Mouse (Mus musculus): ENCODE measurements around the gene Tcf15.

Tcf15 gene

DNA sequence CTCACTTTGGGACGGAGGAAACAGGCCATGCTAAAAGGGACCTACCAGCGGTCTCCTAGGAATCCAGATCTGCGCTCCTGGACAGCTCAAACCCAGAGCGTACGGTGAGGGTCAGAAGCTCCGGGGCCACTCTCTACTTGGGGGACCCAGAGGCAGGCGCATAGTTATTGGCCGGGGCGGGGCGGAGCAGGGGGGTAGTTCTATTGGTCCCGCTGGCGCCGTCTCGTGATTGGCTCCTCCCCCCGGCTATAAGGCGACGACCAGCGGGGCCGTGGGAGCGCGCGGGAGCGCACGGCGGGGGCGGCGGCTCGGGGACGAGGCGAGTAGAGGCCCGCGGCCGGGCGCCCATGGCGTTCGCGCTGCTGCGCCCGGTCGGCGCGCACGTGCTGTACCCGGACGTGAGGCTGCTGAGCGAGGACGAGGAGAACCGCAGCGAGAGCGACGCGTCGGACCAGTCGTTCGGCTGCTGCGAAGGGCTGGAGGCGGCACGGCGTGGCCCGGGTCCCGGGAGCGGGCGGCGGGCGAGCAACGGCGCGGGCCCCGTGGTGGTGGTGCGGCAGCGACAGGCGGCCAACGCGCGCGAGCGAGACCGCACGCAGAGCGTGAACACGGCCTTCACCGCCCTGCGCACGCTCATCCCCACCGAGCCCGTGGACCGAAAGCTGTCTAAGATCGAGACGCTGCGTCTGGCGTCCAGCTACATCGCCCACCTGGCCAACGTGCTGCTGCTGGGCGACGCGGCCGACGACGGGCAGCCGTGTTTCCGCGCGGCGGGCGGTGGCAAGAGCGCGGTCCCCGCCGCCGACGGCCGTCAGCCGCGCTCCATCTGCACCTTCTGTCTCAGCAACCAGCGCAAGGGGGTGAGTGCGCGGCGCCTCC, at the start of gene Tcf15:
TSS of gene Tcf15 (plus strand) at position 283 of the 879 bp plus-strand sequence.
- DNase-seq (ENCODE audit: low spot score), result peak; percentile 44

DNA sequence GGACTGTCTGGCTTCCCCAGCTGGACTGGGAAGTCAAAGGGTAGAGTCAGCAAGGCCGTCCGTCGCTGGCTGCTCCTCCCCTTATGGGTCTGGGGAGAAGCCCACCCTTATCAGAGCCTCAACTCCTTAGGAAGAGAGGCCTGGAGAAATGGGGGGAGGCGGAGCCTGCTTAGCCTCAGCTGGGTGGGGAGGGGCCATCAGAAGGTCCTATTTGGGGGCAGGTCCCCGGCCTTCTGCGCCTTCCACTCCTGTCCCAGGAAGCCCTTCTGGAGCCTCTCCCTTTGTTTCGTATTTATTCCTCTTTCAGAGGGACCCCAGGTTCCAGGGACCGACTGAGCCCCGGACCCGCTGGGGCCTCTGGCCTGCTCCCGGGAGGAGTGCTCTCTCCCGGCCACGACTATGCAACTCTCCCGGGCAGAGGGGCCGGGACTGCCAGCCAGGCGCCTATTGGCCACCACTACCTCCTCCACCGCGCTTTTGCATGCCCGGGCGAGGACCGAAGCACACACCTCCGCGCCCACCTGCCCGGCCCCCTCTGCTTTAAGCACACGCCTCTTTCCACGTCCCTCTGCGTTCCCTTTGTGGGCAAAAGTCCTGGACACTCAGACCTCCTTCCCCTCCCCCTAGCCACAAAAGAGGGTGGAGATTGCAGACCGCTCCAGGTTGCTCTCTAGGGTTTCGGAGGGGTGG, 48.4 kb upstream of the Tcf15 start:
- no peak for DNase-seq (ENCODE audit: low spot score)

DNA sequence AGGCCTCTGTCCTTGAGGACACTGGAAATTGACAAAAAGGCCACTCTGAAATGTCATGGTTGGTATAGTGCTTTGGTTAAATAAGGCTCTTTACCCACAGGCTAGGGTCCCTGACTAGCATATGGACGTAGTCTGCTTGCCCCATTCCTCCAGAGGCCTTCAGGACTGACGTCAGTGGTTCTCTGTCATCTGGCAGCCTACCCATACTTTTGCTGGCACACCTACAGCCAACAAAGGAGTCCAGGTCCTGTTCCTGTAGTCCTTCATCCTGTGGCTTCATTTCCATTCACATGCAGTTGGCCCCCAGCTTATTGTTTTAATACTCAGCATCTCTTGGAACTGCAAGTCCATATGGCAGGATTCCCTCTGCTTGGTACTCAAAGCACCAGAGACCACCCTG, 46.4 kb upstream of the Tcf15 start:
- no peak for DNase-seq (ENCODE audit: low spot score)

GRCm38 (mm10) chr2:152097916-152098315, 45.4 kb upstream of the Tcf15 start:
- no peak for DNase-seq (ENCODE audit: low spot score)

- DNase-seq (ENCODE audit: low spot score), result no peak
Observed at GRCm38 (mm10) chr2:152099538-152099937, 43.8 kb upstream of the Tcf15 start.

GRCm38 (mm10) chr2:152101761-152102160, 41.6 kb upstream of the Tcf15 start:
- no peak for DNase-seq (ENCODE audit: low spot score)

DNA sequence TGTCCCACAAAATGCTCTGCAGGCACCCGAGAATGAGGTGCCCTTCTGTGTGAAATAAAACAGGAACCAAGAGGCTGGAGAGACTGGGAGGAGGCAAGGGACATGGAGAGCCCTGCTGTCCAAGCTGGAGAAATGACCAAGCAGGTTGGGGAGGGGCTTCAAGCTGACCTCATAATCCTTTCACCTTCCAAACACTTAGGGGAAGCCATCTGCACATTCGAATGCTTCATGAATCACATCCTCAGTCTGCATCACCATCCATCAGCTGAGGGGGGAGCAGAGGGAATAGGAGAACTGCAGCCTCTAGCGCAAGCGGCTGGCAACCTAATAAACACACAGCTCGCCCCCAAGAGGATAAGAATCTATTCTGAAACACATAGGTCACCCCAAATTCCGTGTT, 41.0 kb upstream of the Tcf15 start:
- no peak for DNase-seq (ENCODE audit: low spot score)

- no peak for DNase-seq (ENCODE audit: low spot score)
Observed at GRCm38 (mm10) chr2:152104711-152105317, 38.5 kb upstream of the Tcf15 start.

DNA sequence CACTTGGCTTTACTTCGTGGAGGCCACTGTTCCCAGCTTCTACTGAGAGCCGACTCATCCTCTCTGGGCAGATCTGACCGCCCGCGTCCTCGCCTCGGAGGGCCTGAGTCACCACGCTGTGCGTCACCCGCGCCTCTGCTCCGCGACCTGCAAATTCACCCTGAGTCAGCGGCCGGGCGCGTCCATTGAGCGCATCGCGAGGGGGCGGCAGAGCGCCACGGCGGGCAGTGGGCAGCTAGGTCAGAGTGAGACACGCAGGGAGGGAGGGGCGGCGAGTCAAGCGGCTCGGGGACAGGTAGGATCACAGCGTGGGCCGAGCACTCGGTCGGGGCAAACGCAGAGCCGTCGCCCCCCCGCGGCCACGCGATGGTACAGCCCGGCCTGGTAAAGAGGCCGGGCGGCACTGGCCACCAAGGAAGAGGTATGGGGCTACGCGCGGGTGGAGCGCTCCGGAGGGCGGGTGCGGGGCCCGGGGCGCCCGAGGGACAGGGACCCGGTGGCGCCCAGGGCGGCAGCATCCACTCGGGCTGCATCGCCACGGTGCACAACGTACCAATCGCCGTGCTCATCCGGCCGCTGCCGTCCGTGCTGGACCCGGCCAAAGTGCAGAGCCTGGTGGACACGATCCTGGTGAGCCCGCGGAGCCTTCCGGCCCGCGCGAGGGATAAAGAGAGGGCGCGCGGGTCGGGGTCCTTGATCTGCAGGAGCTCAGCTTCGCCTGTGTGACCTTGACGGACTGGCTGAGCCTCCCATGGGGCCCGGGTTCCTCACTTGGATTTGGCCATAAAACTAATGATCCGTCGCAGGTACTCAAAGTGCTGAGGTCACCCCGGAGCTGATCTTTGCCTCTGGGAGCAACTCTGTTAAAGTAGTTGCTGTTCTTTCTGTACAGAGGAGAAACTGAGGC, 37.8 kb upstream of the Tcf15 start, which contains the start of gene Srxn1:
TSS of gene Srxn1 (plus strand) at position 199 of the 907 bp plus-strand sequence.
- peak; percentile 94 for DNase-seq (ENCODE audit: low spot score)

DNA sequence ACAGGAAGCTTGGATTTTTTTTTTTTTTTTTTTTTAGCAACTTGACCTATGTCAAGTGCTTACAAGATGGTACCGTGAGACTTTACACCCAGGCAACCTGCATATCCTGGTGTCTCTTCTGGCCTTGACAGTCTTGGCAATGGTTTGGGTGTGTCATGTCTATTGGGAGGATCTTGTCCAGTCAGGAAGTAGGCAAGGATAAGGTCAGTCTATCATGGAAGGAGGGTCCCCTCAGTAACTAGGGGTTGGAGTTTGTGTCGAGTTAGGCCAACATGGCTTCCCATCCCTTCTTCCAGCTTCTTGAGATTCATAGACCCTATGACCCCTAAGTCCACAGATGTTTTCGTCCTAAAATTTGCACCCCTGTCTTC, 37.2 kb upstream of the Tcf15 start:
- DNase-seq (ENCODE audit: low spot score), result no peak

- no peak for DNase-seq (ENCODE audit: low spot score)
Observed at GRCm38 (mm10) chr2:152106597-152106996, 36.8 kb upstream of the Tcf15 start.

GRCm38 (mm10) chr2:152108702-152109101, 34.7 kb upstream of the Tcf15 start:
- no peak for DNase-seq (ENCODE audit: low spot score)

DNA sequence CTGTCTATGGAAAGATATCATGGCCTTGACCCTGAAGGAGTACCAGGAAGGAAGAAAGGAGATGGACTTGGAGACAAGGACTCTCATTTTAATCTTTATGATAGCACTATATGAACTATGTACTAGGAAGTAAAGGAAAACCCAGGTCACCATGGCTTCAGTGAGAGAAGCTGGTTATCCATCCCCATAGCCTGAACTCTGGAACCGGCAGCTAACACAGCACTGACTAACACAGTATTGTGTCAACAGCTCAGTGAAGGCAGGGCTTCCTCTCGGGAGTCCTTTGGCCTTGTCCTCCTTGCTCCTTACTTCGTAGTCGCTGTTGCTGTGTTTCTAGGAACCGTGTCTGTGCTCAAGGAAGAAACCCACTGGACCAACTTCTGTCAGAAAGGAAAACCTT, 34.0 kb upstream of the Tcf15 start:
- no peak for DNase-seq (ENCODE audit: low spot score)

GRCm38 (mm10) chr2:152111311-152111710, 32.0 kb upstream of the Tcf15 start:
- DNase-seq (ENCODE audit: low spot score), result no peak

DNA sequence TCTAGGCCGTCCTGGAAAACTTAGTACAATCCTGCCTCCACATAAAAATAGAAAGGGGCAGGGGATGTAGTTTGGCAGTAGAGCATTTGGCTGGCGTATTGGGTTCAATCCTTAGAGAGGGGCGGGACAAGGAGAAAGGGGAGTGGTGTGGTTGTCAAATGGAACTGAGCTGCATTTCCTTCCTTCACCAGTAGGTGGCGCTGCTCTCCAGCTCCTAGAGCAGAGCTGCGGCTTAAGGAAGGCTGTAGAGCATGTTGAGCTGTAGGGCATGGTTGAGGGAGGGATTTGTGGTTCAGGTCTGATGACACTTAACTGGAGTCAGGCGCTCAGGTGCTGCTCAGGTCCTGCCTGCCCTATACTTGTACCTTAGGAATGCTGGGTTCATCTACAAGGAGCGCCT, 31.4 kb upstream of the Tcf15 start:
- DNase-seq (ENCODE audit: low spot score), result peak; percentile 90

GRCm38 (mm10) chr2:152112490-152112889, 30.9 kb upstream of the Tcf15 start:
- no peak for DNase-seq (ENCODE audit: low spot score)

- DNase-seq (ENCODE audit: low spot score), result no peak
Observed at GRCm38 (mm10) chr2:152112970-152113369, 30.4 kb upstream of the Tcf15 start.

DNA sequence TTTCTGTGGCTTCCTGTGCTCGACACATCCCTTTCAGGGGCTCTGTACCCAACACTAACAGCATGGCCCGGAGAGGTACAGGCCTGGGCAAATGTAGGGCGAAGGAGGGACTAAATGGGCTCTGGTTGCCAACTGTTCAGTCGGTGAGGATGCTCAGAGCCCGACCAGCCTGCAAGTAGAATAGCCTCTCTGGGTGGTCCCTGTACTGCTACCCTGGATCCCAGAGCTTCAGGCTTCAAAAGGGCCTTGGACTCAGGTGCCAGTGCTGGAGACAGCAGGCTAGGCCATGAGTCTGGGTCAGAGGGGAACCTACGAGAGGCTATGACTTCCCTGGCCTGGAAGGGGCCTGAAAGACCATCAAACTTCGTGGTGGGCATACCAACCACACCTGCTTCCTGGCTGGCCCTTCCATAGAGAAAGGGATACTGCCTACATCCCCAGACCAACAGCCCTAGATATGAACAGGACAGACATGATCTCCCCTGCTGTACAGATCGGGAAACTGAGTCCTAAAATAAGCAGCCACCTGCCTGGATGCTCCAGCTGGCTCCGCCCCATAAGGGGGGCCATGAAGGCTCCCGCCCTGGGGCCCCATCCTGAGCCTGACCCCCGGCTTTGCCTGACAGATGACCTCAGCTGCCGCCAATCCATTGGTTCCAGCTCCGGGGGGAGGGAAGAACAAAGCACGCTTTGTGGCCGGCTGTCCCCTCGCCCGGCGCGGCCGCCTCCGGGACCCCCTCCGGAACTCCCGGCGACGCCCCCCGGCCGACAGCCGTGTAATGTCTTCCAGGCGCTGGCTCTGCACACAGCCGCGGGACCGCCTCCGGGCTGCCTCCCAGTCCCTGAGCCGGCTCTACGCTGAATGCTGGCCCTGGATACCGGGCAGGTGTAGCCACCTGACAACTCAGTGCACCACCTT, 29.0 kb upstream of the Tcf15 start:
- DNase-seq (ENCODE audit: low spot score), result no peak

GRCm38 (mm10) chr2:152117694-152118093, 25.7 kb upstream of the Tcf15 start:
- no peak for DNase-seq (ENCODE audit: low spot score)

- no peak for DNase-seq (ENCODE audit: low spot score)
Observed at GRCm38 (mm10) chr2:152119228-152119865, 24.0 kb upstream of the Tcf15 start.

Data from urinary bladder, postnatal 14 days (tissue).